Mouse (Mus musculus): ENCODE measurements around the gene Nlrp6.

DNA sequence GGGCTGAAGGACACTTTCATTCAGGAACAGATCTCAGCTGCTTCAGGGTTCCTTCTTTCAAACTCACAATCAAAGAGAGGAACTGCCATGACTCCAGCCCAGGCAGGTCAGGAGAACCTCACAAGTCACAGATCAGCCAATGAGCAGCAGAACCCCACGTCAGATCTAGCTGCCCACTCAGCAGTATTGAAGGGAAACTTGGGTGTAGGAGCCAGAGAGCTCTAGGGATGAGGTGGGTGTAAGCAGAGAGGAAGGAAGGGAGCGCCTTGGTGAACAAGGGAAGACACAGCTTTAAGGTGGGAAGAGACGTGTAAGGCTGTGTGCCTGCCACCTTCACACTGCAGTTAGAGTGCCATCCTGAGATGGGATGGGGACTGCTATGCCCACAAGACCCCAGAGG is 8.4 kb upstream of the Nlrp6 start:
- TF ChIP-seq CTCF (IDR thresholded peaks at IDR 0.05; ENCODE audit: borderline replicate concordance, control insufficient read depth, extremely low read depth, insufficient read depth, low read length, poor library complexity) (no peak), POLR2A (IDR thresholded peaks at IDR 0.05; ENCODE audit: control insufficient read depth, extremely low read depth, insufficient read depth, low read length, poor library complexity) (no peak)
